Mouse (Mus musculus) ES-Bruce4 (cell line): ENCODE results near the gene Phf2. TPM values are rescaled to one million over a fixed set of nuclear protein-coding genes. Genes with fewer than 3 reads are reported as not detected.

ENCODE experiments used
- H3K27ac ChIP-seq: 2 replicates; pipeline ENCODE4 v1.5.1; 2012; ENCODE audit warnings: low read length, inconsistent platforms; ENCODE audit not compliant: insufficient read depth
- H3K27me3 ChIP-seq: 2 replicates; pipeline ENCODE4 v1.6.1; 2012; ENCODE audit warnings: mild to moderate bottlenecking, low read length, inconsistent platforms; ENCODE audit not compliant: control insufficient read depth, poor library complexity, insufficient read depth, severe bottlenecking
- H3K36me3 ChIP-seq: 2 replicates; pipeline ENCODE4 v1.6.1; 2012; ENCODE audit warnings: inconsistent platforms, mild to moderate bottlenecking, low read length, moderate library complexity; ENCODE audit not compliant: control insufficient read depth, poor library complexity, insufficient read depth, severe bottlenecking
- H3K4me1 ChIP-seq: one replicate; pipeline ENCODE4 v1.8.1; 2011; ENCODE audit warnings: low read length; ENCODE audit not compliant: control insufficient read depth, insufficient read depth
- H3K4me3 ChIP-seq: 2 replicates; pipeline ENCODE4 v1.5.1; 2011; ENCODE audit warnings: low read depth, mild to moderate bottlenecking, low read length
- H3K9ac ChIP-seq: 2 replicates; pipeline ENCODE4 v1.6.1; 2012; ENCODE audit warnings: low read depth, mild to moderate bottlenecking, inconsistent platforms; ENCODE audit not compliant: poor library complexity, severe bottlenecking
- H3K9me3 ChIP-seq: replicated peaks from 2 replicates; pipeline ENCODE4 v1.6.1; 2012; ENCODE audit warnings: mild to moderate bottlenecking, low read length, inconsistent platforms; ENCODE audit not compliant: control insufficient read depth, poor library complexity, insufficient read depth, severe bottlenecking
- CTCF ChIP-seq: IDR thresholded peaks from one replicate; pipeline ENCODE4 v1.8.1; 2011; ENCODE audit warnings: low read depth, low read length
- EP300 ChIP-seq: IDR thresholded peaks from 2 replicates; pipeline ENCODE4 v1.6.1; 2011; ENCODE audit warnings: low read depth, low read length; ENCODE audit not compliant: insufficient read depth
- POLR2A ChIP-seq: IDR thresholded peaks from one replicate; pipeline ENCODE4 v1.8.1; 2011; ENCODE audit warnings: low read length; ENCODE audit not compliant: insufficient read depth
- polyA plus RNA-seq: library from polyadenylated mRNA; stranded (reverse); fragments of >200 nt; gene quantifications from 2 replicates; pipeline ENCODE4 v1.2.4, GENCODE M21; 2011; ENCODE audit warnings: low read depth; ENCODE audit not compliant: missing spikeins, insufficient read depth, insufficient read length

Gene Phf2
- polyA plus RNA-seq, 1 experiment, result 8.7 TPM

- Histone ChIP-seq H3K27me3 (no peaks in the 10 kb centered on the region), H3K9ac (no peak overlapping the region), H3K4me1 (peaks cover 3% of the 10 kb centered on the region), H3K27ac (no peak overlapping the region), H3K4me3 (no peak overlapping the region), H3K36me3 (no peaks in the 10 kb centered on the region), H3K9me3 (no peaks in the 10 kb centered on the region)
- TF ChIP-seq EP300 (no peak), CTCF (peak; percentile 98)
Measured at GRCm38 (mm10) chr13:48807481-48808031, 63.4 kb downstream of the Phf2 start.

GRCm38 (mm10) chr13:48802181-48802580, 68.7 kb downstream of the Phf2 start:
- Histone ChIP-seq H3K27me3 (no peaks in the 10 kb centered on the region), H3K27ac (no peak overlapping the region), H3K9me3 (no peaks in the 10 kb centered on the region), H3K36me3 (no peaks in the 10 kb centered on the region), H3K4me3 (no peak overlapping the region), H3K4me1 (peaks cover 7% of the 10 kb centered on the region), H3K9ac (no peak overlapping the region)
- TF ChIP-seq CTCF, result no peak
- TF ChIP-seq POLR2A, result no peak
- TF ChIP-seq EP300, result no peak

GRCm38 (mm10) chr13:48800850-48801546, 69.9 kb downstream of the Phf2 start:
- Histone ChIP-seq H3K4me3 (no peak overlapping the region), H3K9me3 (no peaks in the 10 kb centered on the region), H3K27me3 (no peaks in the 10 kb centered on the region), H3K9ac (no peak overlapping the region), H3K27ac (no peak overlapping the region), H3K36me3 (no peaks in the 10 kb centered on the region), H3K4me1 (peaks cover 7% of the 10 kb centered on the region)
- TF ChIP-seq POLR2A (no peak), EP300 (no peak), CTCF (peak; percentile 97)

- H3K4me3 ChIP-seq, result no peak overlapping the region
- H3K9ac ChIP-seq, result no peak overlapping the region
- no peaks in the 10 kb centered on the region for H3K27me3 ChIP-seq
- peaks cover 7% of the 10 kb centered on the region for H3K4me1 ChIP-seq
- H3K36me3 ChIP-seq, result no peaks in the 10 kb centered on the region
- H3K27ac ChIP-seq, result no peak overlapping the region
- TF ChIP-seq POLR2A (no peak), EP300 (no peak), CTCF (no peak)
- no peaks in the 10 kb centered on the region for H3K9me3 ChIP-seq
Measured at GRCm38 (mm10) chr13:48798256-48798771, 72.6 kb downstream of the Phf2 start.

- H3K9ac ChIP-seq, result no peak overlapping the region
- no peak overlapping the region for H3K4me3 ChIP-seq
- no peaks in the 10 kb centered on the region for H3K36me3 ChIP-seq
- H3K27ac ChIP-seq, result no peak overlapping the region
- no peaks in the 10 kb centered on the region for H3K27me3 ChIP-seq
- H3K9me3 ChIP-seq, result no peaks in the 10 kb centered on the region
- H3K4me1 ChIP-seq, result peaks cover 5% of the 10 kb centered on the region
- TF ChIP-seq EP300 (no peak), CTCF (no peak), POLR2A (no peak)
Measured at GRCm38 (mm10) chr13:48796906-48797305, 74.0 kb downstream of the Phf2 start.

GRCm38 (mm10) chr13:48795711-48796110, 75.2 kb downstream of the Phf2 start:
- Histone ChIP-seq H3K4me1 (peaks cover 4% of the 10 kb centered on the region), H3K4me3 (no peak overlapping the region), H3K27ac (no peak overlapping the region), H3K36me3 (no peaks in the 10 kb centered on the region), H3K9ac (no peak overlapping the region), H3K27me3 (no peaks in the 10 kb centered on the region), H3K9me3 (0 out of 2 replicates have a peak, but pooled peaks cover 3% of the 10 kb centered on the region)
- no peak for TF ChIP-seq CTCF
